Mouse (Mus musculus) embryonic facial prominence, embryonic 13.5 days (tissue): ENCODE data around the gene Gimap3. TPM values are rescaled to one million over a fixed set of nuclear protein-coding genes. Genes with fewer than 3 reads are reported as not detected.
A peak's percentile ranks its signal among the peaks of the same experiment; 100 is the strongest.

ENCODE experiments used
- ATAC-seq: fragments of 200-750 bp; cut with Nextera tagmentation; 2 replicates; pipeline ENCODE4 v1.8.0; 2017; ENCODE audit warnings: low read depth; ENCODE audit not compliant: insufficient number of reproducible peaks, insufficient read depth, low FRiP score, low TSS enrichment
- H3K27ac ChIP-seq: fragments of 300-500 bp; sonication (generic); 2 replicates; pipeline ENCODE4 v1.5.1; 2015; ENCODE audit warnings: moderate library complexity, mild to moderate bottlenecking, inconsistent platforms
- H3K27me3 ChIP-seq: fragments of 300-500 bp; sonication (generic); 2 replicates; pipeline ENCODE4 v1.6.1; 2015; ENCODE audit warnings: mild to moderate bottlenecking, inconsistent platforms
- H3K36me3 ChIP-seq: fragments of 300-500 bp; sonication (generic); 2 replicates; pipeline ENCODE4 v1.6.1; 2015; ENCODE audit warnings: mild to moderate bottlenecking, inconsistent platforms
- H3K4me1 ChIP-seq: fragments of 300-500 bp; sonication (generic); 2 replicates; pipeline ENCODE4 v1.6.1; 2015; ENCODE audit warnings: inconsistent platforms
- H3K4me2 ChIP-seq: fragments of 300-500 bp; sonication (generic); 2 replicates; pipeline ENCODE4 v1.6.1; 2015; ENCODE audit warnings: moderate library complexity, mild to moderate bottlenecking, inconsistent platforms
- H3K4me3 ChIP-seq: fragments of 300-500 bp; sonication (generic); 2 replicates; pipeline ENCODE4 v1.5.1; 2015; ENCODE audit warnings: mild to moderate bottlenecking, inconsistent platforms
- H3K9ac ChIP-seq: fragments of 300-500 bp; sonication (generic); 2 replicates; pipeline ENCODE4 v1.6.1; 2015; ENCODE audit warnings: mild to moderate bottlenecking, inconsistent platforms
- H3K9me3 ChIP-seq: fragments of 300-500 bp; sonication (generic); 2 replicates; pipeline ENCODE4 v1.6.1; 2016; ENCODE audit warnings: inconsistent platforms
- WGBS: fragments of 180-500 bp; shearing (Covaris S2); methylation state at CpG from one replicate; pipeline ENCODE4 v1.1.7; 2015; ENCODE audit warnings: mixed read lengths; 5-methylcytosine and 5-hydroxymethylcytosine counted together
- polyA plus RNA-seq: library from polyadenylated mRNA; unstranded; fragments of >200 nt; fragmentation: Nextera tagmentation; extraction: Ambion mirVana; gene quantifications from 2 replicates; pipeline ENCODE4 v1.2.1, GENCODE M21; 2015

The Gimap3 gene
- polyA plus RNA-seq, 1 experiment from 2014 or later: not detected

DNA sequence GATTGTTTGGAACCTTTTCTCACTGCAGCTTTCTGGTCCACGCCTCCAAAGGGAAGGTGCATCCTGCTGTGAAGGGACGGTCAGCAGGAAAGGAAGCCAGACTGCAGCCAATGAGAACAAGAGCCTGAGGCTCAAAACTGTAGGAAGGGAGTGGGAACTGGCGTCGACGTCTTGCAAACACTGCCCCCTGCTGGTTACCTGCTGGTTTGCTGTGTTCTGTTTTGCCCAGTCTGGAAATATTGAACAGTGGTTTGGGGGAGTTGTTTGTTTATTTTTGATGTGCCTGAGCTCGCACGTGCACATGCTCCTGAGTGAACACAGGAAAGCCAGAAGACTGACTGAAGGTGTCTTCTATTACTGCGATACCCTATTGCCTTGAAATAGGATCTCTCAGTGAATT lies 1.4 kb upstream of the Gimap3 start:
- 7% methylated on average over 8 of the region's 8 CpGs for WGBS
- Histone ChIP-seq H3K4me3 (no peak overlapping the region), H3K4me2 (no peak overlapping the region), H3K27ac (no peak overlapping the region), H3K36me3 (no peaks in the 10 kb centered on the region), H3K27me3 (no peaks in the 10 kb centered on the region), H3K9me3 (no peaks in the 10 kb centered on the region), H3K9ac (no peak overlapping the region), H3K4me1 (no peaks in the 10 kb centered on the region)
- ATAC-seq: no peak

- H3K9me3 ChIP-seq: no peaks in the 10 kb centered on the region
- H3K27ac ChIP-seq: no peak overlapping the region
- H3K9ac ChIP-seq: no peak overlapping the region
- H3K4me2 ChIP-seq: no peak overlapping the region
- 85% methylated on average over 3 of the region's 3 CpGs for WGBS
- no peak overlapping the region for H3K4me3 ChIP-seq
- no peaks in the 10 kb centered on the region for H3K4me1 ChIP-seq
- H3K27me3 ChIP-seq: no peaks in the 10 kb centered on the region
- H3K36me3 ChIP-seq: no peaks in the 10 kb centered on the region
- no peak for ATAC-seq
Observed at GRCm38 (mm10) chr6:48768933-48769332, 1.7 kb downstream of the Gimap3 start.

GRCm38 (mm10) chr6:48768178-48768869 lies 2.3 kb downstream of the Gimap3 start:
- H3K4me1 ChIP-seq: peaks cover 2% of the 10 kb centered on the region; the same call in 1 of the 2 replicates

DNA sequence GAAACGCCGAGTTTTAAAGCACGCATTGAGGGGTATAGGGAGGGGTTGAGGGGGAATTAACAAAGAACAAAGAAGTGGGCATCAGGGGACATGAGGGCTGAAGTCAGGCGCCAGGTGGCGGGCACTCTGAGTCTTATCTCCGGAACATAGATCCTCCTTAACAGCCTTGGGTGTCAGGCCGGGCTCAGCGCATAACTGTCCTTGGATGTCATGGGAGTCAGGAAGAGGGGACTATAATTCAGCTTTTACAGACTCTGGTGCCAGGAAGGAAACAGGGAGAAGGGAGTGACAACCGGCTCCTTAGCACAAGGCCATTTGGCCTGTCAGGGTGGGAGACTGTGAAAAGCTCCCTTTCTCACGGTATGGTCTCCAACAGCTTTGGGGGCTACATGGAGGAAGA lies 6.2 kb downstream of the Gimap3 start:
- WGBS: 90% methylated on average over 10 of the region's 10 CpGs
- Histone ChIP-seq H3K27ac (no peak overlapping the region), H3K9ac (no peak overlapping the region), H3K27me3 (no peaks in the 10 kb centered on the region), H3K4me3 (no peak overlapping the region), H3K9me3 (no peaks in the 10 kb centered on the region), H3K4me2 (no peak overlapping the region), H3K36me3 (no peaks in the 10 kb centered on the region), H3K4me1 (peaks cover 2% of the 10 kb centered on the region; the same call in 1 of the 2 replicates)
- ATAC-seq: no peak

More at GRCm38 (mm10) chr6:48768178-48768869, 2.3 kb downstream of the Gimap3 start:
- no peak overlapping the region for H3K4me2 ChIP-seq
- H3K9ac ChIP-seq: no peak overlapping the region
- H3K4me3 ChIP-seq: no peak overlapping the region
- no peaks in the 10 kb centered on the region for H3K36me3 ChIP-seq
- no peaks in the 10 kb centered on the region for H3K27me3 ChIP-seq
- no peaks in the 10 kb centered on the region for H3K9me3 ChIP-seq
- ATAC-seq: no peak
- 73% methylated on average over 9 of the region's 9 CpGs for WGBS
- H3K27ac ChIP-seq: no peak overlapping the region

DNA sequence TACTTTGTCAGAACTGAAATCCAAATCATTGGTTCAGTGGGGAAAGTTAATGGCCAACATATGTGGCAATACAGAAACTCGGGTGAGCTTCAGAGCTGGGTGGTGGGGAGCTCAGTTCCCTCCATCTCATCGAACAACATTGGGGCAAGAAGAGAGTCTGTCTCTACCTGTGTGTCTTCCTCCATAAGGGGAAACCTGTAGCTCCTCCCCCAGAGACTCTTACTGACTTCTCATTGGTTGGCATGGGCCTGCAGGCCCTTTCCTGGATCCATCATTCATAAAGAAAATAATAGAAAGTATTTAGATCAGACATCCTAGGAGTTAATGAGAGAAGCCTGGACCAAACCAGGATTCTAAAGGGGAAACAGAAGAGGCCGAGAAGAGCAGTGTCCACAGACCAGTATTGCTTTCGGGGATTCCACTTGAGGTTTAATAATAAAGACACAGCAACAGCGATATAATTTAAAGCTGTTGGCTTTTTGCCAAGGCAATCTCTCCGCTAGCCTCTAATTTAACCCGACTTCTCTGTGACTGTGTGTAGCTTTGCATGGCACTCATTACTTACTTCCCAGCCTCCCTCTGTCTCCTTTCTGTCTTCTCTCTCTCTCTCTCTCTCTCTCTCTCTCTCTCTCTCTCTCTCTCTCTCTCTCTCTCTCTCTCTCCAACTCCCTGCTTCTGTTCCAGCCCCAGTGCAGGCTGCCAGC lies 6.9 kb downstream of the Gimap3 start:
- no peak overlapping the region for H3K27ac ChIP-seq
- H3K4me3 ChIP-seq: no peak overlapping the region
- no peak overlapping the region for H3K4me2 ChIP-seq
- no peak for ATAC-seq
- H3K9ac ChIP-seq: no peak overlapping the region
- H3K36me3 ChIP-seq: no peaks in the 10 kb centered on the region
- no peaks in the 10 kb centered on the region for H3K9me3 ChIP-seq
- H3K27me3 ChIP-seq: no peaks in the 10 kb centered on the region
- 45% methylated on average over 7 of the region's 7 CpGs for WGBS
- peaks cover 2% of the 10 kb centered on the region; the same call in 1 of the 2 replicates for H3K4me1 ChIP-seq

GRCm38 (mm10) chr6:48747091-48747966 lies 23.3 kb downstream of the Gimap3 start:
- Histone ChIP-seq H3K9ac (no peak overlapping the region), H3K4me1 (peaks cover 7% of the 10 kb centered on the region), H3K9me3 (no peaks in the 10 kb centered on the region), H3K27me3 (peaks cover 38% of the 10 kb centered on the region), H3K36me3 (no peaks in the 10 kb centered on the region), H3K27ac (no peak overlapping the region), H3K4me3 (no peak overlapping the region), H3K4me2 (no peak overlapping the region)
- no peak for ATAC-seq
- 67% methylated on average over 7 of the region's 7 CpGs for WGBS

- no peak within 1 kb of the TSS for H3K4me3 ChIP-seq
- H3K9ac ChIP-seq: 0 out of 2 replicates have a peak within 1 kb of the TSS, but pooled peaks have one; percentile 27
- H3K27me3 ChIP-seq: peaks cover 49% of the 10 kb centered on the region
- WGBS: 42% methylated on average over 16 of the region's 16 CpGs
- peaks cover 8% of the 10 kb centered on the region for H3K4me1 ChIP-seq
- ATAC-seq: no peak
- no peaks in the 10 kb centered on the region for H3K9me3 ChIP-seq
- no peaks in the 10 kb centered on the region for H3K36me3 ChIP-seq
- H3K4me2 ChIP-seq: peak within 1 kb of the TSS; percentile 30
- H3K27ac ChIP-seq: no peak within 1 kb of the TSS
Observed at GRCm38 (mm10) chr6:48745959-48746889, 24.4 kb downstream of the Gimap3 start, which contains the start of gene Gimap5. TSS of gene Gimap5 (plus strand) at chr6:48746197.

DNA sequence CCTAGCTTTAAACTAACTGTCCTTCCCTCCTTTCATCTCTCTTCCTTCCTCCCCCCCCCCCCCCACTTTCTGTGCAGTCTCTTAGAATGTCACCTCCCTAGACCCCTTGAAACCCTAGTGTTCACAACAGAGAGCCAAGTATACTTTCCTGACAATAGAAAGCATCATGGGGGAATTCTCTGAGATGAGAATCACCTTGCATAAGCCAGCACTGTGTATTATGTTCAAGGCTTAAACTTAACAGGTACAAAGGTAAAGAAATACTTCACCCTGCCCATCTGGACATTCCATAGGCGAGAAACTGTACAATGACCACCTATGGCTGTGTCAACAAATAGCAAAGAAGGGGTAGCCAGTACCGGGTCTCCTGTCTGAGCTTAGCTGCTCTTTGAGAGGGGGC lies 25.2 kb downstream of the Gimap3 start:
- ATAC-seq: no peak
- no peak overlapping the region for H3K9ac ChIP-seq
- H3K27ac ChIP-seq: no peak overlapping the region
- WGBS: 61% methylated on average over 2 of the region's 2 CpGs
- H3K36me3 ChIP-seq: no peaks in the 10 kb centered on the region
- peaks cover 57% of the 10 kb centered on the region for H3K27me3 ChIP-seq
- peaks cover 8% of the 10 kb centered on the region for H3K4me1 ChIP-seq
- H3K4me2 ChIP-seq: no peak overlapping the region
- no peaks in the 10 kb centered on the region for H3K9me3 ChIP-seq
- H3K4me3 ChIP-seq: no peak overlapping the region

GRCm38 (mm10) chr6:48742422-48743351 lies 28.0 kb downstream of the Gimap3 start:
- peaks cover 8% of the 10 kb centered on the region for H3K4me1 ChIP-seq
- no peak for ATAC-seq
- no peaks in the 10 kb centered on the region for H3K9me3 ChIP-seq
- peak overlapping the region; percentile 43 for H3K4me3 ChIP-seq
- peak overlapping the region; percentile 65 for H3K4me2 ChIP-seq
- peaks cover 66% of the 10 kb centered on the region for H3K27me3 ChIP-seq
- H3K9ac ChIP-seq: peak overlapping the region; percentile 16; the same call in 1 of the 2 replicates
- no peaks in the 10 kb centered on the region for H3K36me3 ChIP-seq
- no peak overlapping the region for H3K27ac ChIP-seq
- WGBS: 1% methylated on average over 52 of the region's 52 CpGs

DNA sequence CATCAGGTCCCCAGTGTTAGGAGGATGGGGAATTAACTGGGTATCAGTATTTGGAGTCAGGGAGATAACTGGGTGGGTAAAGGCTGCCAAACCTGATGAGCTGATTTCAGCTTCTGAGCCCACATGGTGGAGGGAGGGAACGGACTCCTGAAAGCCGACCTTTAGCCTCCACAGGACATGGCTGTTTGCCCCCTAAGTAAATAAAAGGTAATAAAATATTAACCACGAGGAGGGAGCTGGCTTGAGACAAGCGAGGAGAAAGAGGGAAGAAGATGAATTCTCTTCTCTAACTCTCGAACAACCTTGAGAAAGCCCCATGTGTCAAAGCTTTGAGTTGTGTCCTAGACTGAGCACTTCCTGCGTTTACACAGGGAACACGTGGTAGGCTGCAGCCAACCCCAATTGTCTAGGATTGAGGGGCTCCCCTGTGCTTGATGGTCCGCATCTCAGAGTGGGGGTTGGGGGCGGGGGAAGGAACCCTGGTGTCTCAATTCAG lies 28.9 kb downstream of the Gimap3 start:
- Histone ChIP-seq H3K27me3 (peaks cover 66% of the 10 kb centered on the region), H3K4me2 (no peak overlapping the region), H3K36me3 (no peaks in the 10 kb centered on the region), H3K9ac (no peak overlapping the region), H3K9me3 (no peaks in the 10 kb centered on the region), H3K27ac (no peak overlapping the region), H3K4me1 (peaks cover 8% of the 10 kb centered on the region), H3K4me3 (no peak overlapping the region)
- no peak for ATAC-seq
- 35% methylated on average over 9 of the region's 9 CpGs for WGBS
